Mouse (Mus musculus) layer of hippocampus, adult 2 months (tissue): Measurements from ENCODE around the gene Fgf22. TPM values are rescaled to one million over a fixed set of nuclear protein-coding genes. Genes with fewer than 3 reads are reported as not detected.

Experiments used
- DNase-seq, 2 experiments: peaks; one replicate each; pipeline ENCODE4 v3.0.0; 2022; ENCODE audit warnings: low spot score in 2 of 2
- H3K27ac ChIP-seq: fragments of 200-600 bp; 2 replicates; pipeline ENCODE4 v1.8.1; 2022
- H3K4me3 ChIP-seq: fragments of 200-600 bp; 2 replicates; pipeline ENCODE4 v1.8.1; 2022; ENCODE audit warnings: mild to moderate bottlenecking
- CTCF ChIP-seq: fragments of 200-600 bp; conservative IDR thresholded peaks from 2 replicates; pipeline ENCODE4 v1.8.1; 2022; ENCODE audit warnings: antibody characterized with exemption, mild to moderate bottlenecking, moderate library complexity
- total RNA-seq, 2 experiments: library from RNA; stranded (reverse); gene quantifications; 2 replicates each; pipeline ENCODE4 v1.2.3; 2021

Gene Fgf22
- total RNA-seq, 2 experiments from 2014 or later, result 1.9 to 2.8 TPM

DNA sequence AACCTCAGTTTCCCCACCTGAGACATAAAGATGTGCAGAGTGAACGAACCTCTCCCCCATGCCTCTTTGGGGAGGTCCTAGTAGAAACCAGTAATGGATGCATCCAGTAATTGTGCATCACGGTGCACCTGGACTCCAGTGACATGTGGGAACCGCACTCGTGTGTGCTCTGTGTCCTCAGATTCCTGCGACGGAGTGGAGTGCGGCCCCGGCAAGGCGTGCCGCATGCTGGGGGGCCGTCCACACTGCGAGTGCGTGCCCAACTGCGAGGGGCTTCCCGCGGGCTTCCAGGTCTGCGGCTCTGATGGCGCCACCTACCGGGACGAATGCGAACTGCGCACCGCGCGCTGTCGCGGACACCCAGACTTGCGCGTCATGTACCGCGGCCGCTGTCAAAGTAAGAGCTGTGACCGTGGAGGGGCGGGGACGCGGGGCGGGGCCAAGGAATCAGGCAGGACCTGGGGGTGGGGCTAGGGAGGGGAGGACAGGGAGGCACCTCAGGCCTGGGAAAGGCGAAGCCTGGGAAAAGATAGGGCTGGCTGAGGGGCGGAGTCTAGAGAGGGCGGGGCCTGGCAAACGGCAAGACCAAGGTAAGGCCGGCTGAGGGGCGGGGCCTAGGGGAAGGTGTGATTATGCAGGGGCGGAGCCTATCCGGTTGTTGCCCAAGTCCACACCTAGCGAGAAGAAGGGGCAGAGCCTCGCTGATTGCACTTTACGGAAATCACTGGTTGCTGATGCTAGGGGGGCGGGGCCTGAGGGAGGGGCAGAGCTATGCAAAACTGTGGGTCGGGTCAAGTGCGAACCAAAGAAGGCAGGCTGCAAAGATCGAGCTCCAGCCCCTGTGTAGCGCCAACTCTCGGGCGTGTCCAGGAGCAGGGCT is 25.1 kb downstream of the Fgf22 start:
- TF ChIP-seq CTCF, result peak; percentile 84

GRCm38 (mm10) chr10:79780664-79781015 is 25.8 kb downstream of the Fgf22 start:
- no peak for TF ChIP-seq CTCF
- DNase-seq, result peak; percentile 61 to 78
- peak overlapping the region; percentile 73 for H3K4me3 ChIP-seq
- H3K27ac ChIP-seq, result no peak overlapping the region

More for the DNA sequence above, 25.1 kb downstream of the Fgf22 start:
- Histone ChIP-seq H3K4me3 (peak overlapping the region; percentile 73), H3K27ac (no peak overlapping the region; the same call in 1 of the 2 replicates)
- peak; percentile 95 to 97 for DNase-seq

DNA sequence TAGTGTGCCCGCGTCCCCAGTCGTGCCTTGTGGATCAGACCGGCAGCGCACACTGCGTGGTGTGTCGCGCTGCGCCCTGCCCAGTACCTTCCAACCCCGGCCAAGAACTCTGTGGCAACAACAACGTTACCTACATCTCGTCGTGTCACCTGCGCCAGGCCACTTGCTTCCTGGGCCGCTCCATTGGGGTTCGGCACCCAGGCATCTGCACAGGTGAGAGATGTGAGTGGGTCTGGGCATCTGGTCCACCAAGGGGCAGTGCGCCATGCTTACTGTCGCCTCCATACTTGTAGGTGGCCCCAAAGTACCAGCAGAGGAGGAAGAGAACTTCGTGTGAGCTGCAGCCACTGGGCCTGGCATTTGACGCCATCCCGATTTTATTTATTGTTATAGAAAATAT is 26.3 kb downstream of the Fgf22 start:
- peak; percentile 39 for TF ChIP-seq CTCF
- H3K4me3 ChIP-seq, result peak overlapping the region; percentile 73
- H3K27ac ChIP-seq, result no peak overlapping the region
- no peak for DNase-seq

GRCm38 (mm10) chr10:79781956-79782355 is 27.1 kb downstream of the Fgf22 start:
- no peak for DNase-seq
- no peak overlapping the region for H3K27ac ChIP-seq
- H3K4me3 ChIP-seq, result no peak overlapping the region
- no peak for TF ChIP-seq CTCF

- no peak for DNase-seq
- TF ChIP-seq CTCF, result peak; percentile 61
- H3K4me3 ChIP-seq, result no peak overlapping the region
- H3K27ac ChIP-seq, result no peak overlapping the region
Observed at GRCm38 (mm10) chr10:79783050-79783449, 28.2 kb downstream of the Fgf22 start.

- Histone ChIP-seq H3K4me3 (no peak overlapping the region), H3K27ac (no peak overlapping the region; the same call in 1 of the 2 replicates)
- no peak for DNase-seq
- TF ChIP-seq CTCF, result peak; percentile 75
Observed at GRCm38 (mm10) chr10:79783920-79784800, 29.3 kb downstream of the Fgf22 start.

GRCm38 (mm10) chr10:79788386-79789158 is 33.7 kb downstream of the Fgf22 start:
- TF ChIP-seq CTCF, result peak; percentile 99
- H3K4me3 ChIP-seq, result no peak overlapping the region
- H3K27ac ChIP-seq, result no peak overlapping the region
- peak in 1 of 2 experiments; percentile 83 for DNase-seq

DNA sequence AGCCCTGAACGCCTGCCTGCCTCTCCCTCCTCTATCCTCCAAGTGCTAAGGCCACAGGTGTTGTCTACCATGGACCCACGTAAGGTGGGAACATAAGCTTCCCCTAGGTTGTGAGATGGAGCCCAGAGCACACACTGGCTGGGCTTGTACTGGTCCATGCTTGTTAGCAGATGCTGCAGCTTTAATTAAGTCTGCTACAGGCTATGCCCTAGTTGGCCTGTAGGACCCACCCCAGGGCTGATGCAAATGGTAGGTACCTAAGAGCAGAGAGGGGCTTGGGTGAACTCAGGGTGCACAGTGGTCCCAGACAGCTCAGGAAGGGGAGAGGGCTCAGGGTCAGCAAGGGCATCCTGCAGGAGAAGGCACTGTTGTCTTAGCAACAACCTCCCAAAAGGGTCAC is 34.7 kb downstream of the Fgf22 start:
- Histone ChIP-seq H3K27ac (no peak overlapping the region), H3K4me3 (no peak overlapping the region)
- TF ChIP-seq CTCF, result no peak
- no peak for DNase-seq

GRCm38 (mm10) chr10:79790861-79791260 is 36.0 kb downstream of the Fgf22 start, which contains the start of gene Prss57:
Prss57 (minus strand) TSS chr10:79790961.
- no peak within 1 kb of the TSS for H3K27ac ChIP-seq
- no peak for TF ChIP-seq CTCF
- no peak within 1 kb of the TSS for H3K4me3 ChIP-seq
- no peak for DNase-seq

DNA sequence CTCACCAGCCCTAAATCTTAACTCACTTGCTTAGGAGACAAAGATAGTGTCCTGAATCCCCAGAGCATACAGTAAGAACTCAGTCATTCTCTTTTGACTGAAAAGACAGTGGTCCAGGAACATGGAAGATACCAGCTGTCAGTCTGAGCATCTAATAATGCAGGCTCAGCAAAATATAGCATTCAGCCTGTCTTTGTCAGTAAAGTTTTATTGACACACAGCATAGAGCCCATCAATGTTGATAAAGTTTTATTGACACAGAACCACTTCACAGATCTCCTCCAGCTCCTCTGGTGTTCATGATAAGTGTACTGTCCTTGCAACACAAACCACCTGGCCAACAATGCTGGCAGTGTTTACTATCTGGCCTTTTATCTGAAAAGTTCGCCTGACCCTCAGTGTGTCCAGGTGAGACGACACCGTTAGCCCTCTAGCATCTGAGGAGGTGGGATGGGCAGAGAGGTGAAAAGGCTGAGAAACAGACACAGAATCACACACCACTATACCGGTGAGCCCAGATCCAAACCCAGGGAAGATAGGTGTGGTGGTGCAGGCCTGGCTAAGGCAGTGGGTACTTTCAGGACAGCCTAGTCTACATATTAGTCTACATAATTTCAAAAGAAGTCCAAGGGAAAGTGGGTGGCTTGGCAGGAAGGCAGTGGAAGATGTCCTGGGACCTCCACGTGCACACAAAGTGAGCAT is 37.6 kb downstream of the Fgf22 start:
- H3K27ac ChIP-seq, result peak overlapping the region; percentile 99
- DNase-seq, result no peak
- TF ChIP-seq CTCF, result no peak
- peak overlapping the region; percentile 66; the same call in 1 of the 2 replicates for H3K4me3 ChIP-seq

- peak; percentile 71 to 88 for DNase-seq
- peak; percentile 91 for TF ChIP-seq CTCF
- H3K4me3 ChIP-seq, result peak within 1 kb of the TSS; percentile 66
- peak within 1 kb of the TSS; percentile 99 for H3K27ac ChIP-seq
Observed at GRCm38 (mm10) chr10:79793051-79793737, 38.3 kb downstream of the Fgf22 start, which contains the start of gene Palm. Palm (plus strand) TSS chr10:79793572.
